Mouse (Mus musculus) brown adipose tissue, adult 24 weeks (tissue): Measurements from ENCODE around the gene Cuta. TPM values are rescaled to one million over a fixed set of nuclear protein-coding genes. Genes with fewer than 3 reads are reported as not detected.
"Not testable (repeated sequence)": the region's sequence is repeated elsewhere in the genome, so short reads cannot be mapped to it uniquely, and the experiment has no call there.

Experiments used
- H3K27ac ChIP-seq: fragments of 200-500 bp; replicated peaks from 2 replicates; pipeline ENCODE4 v1.5.1; 2012; ENCODE audit warnings: low read depth, mild to moderate bottlenecking, low read length
- H3K4me1 ChIP-seq: fragments of 200-500 bp; 2 replicates; pipeline ENCODE4 v1.6.1; 2012; ENCODE audit warnings: low read length, mixed read lengths; ENCODE audit not compliant: control insufficient read depth, insufficient read depth, insufficient read length
- H3K4me3 ChIP-seq: fragments of 200-500 bp; 2 replicates; pipeline ENCODE4 v1.5.1; 2012; ENCODE audit warnings: low read depth, mild to moderate bottlenecking, low read length, moderate library complexity; ENCODE audit not compliant: insufficient read depth
- polyA plus RNA-seq: library from polyadenylated mRNA; stranded (reverse); fragments of >200 nt; gene quantifications from 2 replicates; pipeline ENCODE4 v1.2.4, GENCODE M21; 2012; ENCODE audit not compliant: missing spikeins, insufficient read depth, insufficient read length

The Cuta gene
- polyA plus RNA-seq = 142 and 151 TPM in 2 replicates

DNA sequence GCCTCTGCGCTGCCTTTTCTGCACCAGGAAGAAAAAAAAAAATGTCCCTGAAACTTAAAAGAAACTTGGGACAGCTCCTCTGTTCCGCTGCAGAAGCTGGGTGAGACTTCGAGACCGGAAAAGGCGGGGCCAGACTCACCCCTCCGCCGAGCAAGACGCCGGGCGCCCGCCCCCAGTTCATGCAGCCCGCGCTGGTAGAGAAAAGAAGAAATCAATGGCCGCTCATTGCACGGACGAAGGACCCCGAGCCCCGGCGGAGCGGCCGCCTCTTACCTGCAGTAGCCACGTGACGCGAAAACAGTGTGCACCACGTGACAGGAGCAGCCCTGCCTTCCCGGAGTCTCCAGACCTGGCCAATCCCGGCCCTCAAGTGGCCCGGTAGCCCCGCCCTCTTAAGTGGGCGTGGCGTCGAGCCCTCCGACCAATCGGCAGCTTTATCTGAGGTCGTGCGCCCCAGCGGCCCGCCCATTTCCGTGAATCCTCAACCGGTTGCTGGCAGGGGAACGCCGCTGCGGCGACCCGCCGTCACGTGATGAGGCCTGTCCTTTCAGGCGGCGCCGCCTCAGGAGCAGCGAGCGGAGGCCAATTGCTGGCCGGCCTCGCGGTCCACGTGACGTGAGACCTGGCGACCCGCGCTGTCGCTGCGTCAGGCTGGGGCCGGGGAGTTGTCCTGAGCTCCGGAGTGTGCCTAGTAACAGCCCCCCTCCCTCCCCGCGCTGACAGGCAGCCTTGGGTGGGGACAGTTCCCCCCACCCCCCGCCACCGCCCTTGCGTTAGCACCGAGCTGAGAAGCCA is at the start of gene Cuta:
Gene Cuta (minus strand): TSS at position 392 of the 795 bp plus-strand sequence.
- Histone ChIP-seq H3K4me1 (peaks cover 2% of the 10 kb centered on the region), H3K27ac (peak within 1 kb of the TSS; percentile 72)

DNA sequence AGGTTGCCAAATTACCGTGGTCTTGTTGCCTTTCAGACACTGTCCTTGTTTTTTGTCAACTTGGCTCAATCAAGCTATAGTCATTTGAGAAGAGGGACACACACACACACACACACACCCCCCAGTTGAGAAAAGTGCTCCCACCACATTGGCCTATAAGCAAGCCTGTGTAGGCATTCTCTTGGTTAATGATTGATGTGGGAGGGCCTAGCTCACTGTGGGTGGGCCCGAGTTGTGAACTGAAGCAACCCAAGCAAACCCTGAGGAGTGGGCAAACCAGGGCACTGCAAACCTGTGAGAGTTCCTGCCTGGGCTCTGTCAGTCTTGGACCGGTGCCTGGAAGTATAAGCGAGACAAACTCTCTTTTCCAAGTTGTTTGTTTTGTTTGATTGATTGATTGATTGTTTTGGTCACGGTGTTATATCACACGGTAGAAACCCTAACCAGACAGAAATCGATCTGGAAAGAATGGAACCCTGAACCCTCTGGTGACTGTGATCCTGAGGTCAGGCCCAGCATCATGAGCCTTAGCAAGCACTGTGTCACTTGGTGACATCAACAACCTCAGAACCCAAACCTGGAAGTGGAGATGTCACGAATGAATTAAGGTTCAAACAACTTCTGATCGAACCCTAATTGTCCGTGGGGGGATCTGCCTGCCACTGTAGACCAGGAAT is 46.3 kb upstream of the Cuta start:
- Histone ChIP-seq H3K4me1 (no peaks in the 10 kb centered on the region), H3K27ac (no peak overlapping the region)

More for the DNA sequence above, at the start of gene Cuta:
- H3K4me3 ChIP-seq = peak within 1 kb of the TSS; percentile 82

DNA sequence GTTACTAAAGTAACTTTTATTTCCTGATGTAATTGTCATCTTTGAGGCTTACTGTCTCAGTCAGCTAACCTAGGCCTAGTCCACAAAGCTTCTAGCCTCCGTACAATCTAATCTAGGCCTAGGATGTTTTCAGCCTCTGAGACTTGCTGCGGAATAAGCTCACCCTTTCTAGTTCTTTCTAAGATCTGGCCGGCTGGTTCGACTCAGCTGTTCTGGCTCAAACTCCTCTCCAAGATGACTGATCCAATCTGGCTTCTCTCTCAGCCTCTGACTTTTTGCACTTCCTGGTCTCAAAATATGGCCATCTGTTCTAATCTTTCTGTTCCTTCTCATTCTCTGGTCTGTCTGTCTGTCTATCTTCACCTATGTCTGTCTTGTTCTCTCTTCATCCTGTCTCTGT is 44.0 kb upstream of the Cuta start:
- H3K27ac ChIP-seq = no peak overlapping the region
- H3K4me1 ChIP-seq = no peaks in the 10 kb centered on the region
- H3K4me3 ChIP-seq = no peak overlapping the region

More for the DNA sequence above, 46.3 kb upstream of the Cuta start:
- no peak overlapping the region for H3K4me3 ChIP-seq

DNA sequence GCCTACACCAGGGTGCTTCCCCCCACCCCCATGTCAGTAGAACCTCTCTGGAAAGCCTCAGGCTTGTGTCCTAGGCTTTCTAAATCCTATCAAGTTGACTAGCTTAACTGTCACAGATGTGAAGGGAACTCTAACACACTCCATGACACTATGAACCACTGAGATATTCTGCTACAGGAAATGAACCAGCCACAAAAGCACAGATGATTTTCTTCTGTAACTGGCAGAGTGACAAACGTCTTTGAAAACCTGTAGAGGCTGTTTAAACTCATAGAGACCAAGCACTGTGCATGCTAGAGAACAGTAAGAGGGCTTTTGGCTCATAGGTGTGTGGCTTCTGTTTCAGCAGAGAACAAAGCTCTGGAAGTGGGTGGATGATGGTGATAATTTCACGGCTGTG is 41.7 kb upstream of the Cuta start:
- Histone ChIP-seq H3K27ac (no peak overlapping the region), H3K4me3 (no peak overlapping the region), H3K4me1 (no peaks in the 10 kb centered on the region)

DNA sequence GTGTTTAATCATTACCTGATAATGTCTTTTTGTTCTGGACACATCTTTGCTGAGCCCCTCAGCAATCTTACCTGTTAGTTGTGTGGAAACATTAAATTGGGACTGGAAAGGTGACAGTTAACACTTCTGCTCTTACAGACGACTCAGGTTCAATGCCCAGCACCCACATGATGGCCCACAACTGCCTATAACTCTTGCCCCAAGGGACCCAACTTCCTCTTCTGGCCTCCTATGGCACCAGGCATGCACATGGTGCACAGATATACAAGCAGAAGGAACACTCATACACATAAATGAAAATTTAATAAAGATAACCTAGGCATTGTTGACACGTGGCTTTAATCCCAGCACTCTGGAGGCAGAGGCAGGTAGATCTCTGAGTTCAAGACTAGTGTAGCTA is 40.1 kb upstream of the Cuta start:
- H3K27ac ChIP-seq = no peak overlapping the region
- no peak overlapping the region for H3K4me3 ChIP-seq
- no peaks in the 10 kb centered on the region for H3K4me1 ChIP-seq

DNA sequence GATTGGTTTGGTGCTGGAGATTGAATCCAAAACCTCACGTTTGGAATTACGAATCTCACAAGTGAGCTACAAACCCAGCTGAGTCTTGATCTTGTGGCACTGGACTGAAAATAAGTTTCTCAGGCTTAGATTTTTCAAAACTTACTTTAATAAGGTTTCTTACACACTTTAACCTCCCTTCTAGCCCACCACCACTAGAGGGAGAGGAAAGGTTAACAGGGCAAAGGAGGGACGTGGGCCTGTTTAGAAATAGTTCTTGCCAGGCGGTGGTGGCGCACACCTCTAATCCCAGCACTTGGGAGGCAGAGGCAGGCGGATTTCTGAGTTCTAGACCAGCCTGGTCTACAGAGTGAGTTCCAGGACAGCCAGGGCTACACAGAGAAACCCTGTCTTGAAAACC is 38.0 kb upstream of the Cuta start:
- not testable (repeated sequence) for H3K4me1 ChIP-seq, H3K4me3 ChIP-seq, H3K27ac ChIP-seq

DNA sequence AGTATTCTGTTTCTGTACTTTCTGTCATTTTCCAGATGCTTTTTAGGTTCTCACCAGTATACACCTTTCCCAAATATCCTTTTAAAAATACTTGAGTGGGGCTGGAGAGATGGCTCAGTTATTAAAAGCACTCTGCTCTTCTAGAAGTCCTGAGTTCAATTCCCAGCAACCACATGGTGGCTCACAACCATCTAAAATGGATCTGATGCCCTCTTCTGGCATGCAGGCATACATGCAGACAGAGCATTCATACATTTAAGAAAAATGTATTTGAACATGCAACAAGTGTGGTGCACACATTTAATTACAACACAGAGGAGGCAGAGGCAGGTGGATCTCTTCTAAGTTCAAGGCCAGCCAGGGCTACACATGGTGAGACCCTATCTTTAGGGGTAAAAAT is 36.0 kb upstream of the Cuta start:
- Histone ChIP-seq H3K4me1 (peaks cover 7% of the 10 kb centered on the region), H3K27ac (no peak overlapping the region), H3K4me3 (no peak overlapping the region)

DNA sequence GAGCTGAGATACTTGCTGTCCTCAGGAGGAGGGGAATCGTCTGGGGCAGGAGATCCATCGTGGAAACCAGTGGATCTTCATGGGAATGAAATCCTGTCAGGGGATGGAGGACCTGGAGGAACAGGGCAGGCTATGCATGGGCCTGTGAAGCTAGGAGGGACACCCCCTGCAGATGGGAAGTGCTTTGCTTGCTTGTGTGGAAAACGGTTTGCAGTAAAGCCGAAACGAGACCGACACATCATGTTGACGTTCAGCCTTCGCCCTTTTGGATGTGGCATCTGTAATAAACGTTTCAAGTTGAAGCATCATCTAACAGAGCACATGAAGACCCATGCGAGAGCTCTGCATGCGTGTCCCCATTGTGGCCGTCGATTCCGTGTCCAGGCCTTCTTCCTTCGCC is 35.2 kb upstream of the Cuta start:
- Histone ChIP-seq H3K4me1 (peaks cover 7% of the 10 kb centered on the region), H3K27ac (no peak overlapping the region), H3K4me3 (no peak overlapping the region)

DNA sequence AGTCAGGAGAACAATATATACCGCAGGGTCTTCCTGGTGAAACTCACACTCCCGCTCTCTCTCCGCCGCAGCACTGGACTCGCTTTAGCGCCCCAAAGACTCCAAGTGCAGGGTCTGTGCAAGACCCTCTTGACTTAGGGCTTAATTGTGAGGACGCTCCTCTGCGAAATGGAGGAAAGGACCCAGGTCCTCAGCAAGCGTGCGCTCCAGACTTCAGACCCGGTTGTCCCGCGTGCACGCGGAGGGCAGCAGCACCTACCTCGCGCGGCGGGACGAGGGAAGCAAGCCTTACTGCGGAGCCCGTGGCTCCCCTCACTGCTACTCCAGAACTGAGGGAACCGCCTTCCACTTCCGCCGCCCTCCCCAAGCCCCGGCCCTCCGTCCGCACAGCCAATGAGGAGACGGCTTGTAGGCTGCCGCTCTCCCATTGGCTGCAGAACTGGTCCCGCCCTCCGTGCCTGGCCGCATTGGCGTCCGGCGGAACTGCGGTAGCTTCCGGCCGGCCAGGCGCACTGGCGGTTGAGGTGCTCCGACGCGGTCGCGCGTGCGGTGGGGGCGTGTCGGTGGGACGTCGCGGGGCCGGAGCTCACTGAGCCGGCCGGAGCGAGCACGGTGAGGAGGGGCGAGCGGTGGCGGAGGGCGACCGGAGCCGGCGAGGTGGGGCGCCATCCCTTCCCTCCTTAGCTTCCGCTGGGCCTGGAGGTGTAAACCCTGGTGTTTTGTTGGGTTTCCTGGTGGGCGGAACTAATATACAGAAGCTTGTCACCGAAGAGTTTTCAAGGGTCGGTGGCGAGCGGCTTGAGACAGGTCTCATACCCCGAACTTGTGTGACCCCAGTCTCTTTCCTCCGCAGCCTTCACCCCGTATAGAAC is 33.6 kb upstream of the Cuta start, which contains the start of gene Zbtb9:
Gene Zbtb9 (plus strand): TSS at position 465 of the 872 bp plus-strand sequence.
- Histone ChIP-seq H3K27ac (peak within 1 kb of the TSS; percentile 57), H3K4me3 (peak within 1 kb of the TSS; percentile 88), H3K4me1 (peaks cover 7% of the 10 kb centered on the region)

DNA sequence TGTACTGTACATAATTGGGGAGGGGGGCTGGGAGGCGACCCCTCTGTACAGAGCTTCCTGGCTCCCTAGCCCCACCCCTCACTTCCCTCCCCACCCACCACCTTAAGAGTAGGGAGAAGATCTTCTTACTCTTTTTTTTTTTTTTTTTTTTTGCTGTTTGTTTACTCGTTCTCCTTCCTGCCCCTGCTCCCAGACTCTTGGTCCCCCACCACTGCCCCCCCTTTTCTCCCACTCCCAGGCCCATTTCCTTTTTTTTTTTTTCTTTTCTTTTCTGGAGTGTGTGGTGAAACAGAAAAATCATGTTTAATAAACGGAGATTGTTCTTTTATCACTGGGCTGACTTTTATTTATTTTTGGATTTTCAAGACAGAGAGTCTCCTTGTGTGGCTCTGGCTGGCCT is 32.7 kb upstream of the Cuta start:
- Histone ChIP-seq H3K4me1 (peaks cover 7% of the 10 kb centered on the region), H3K4me3 (peak overlapping the region; percentile 74), H3K27ac (no peak overlapping the region)

DNA sequence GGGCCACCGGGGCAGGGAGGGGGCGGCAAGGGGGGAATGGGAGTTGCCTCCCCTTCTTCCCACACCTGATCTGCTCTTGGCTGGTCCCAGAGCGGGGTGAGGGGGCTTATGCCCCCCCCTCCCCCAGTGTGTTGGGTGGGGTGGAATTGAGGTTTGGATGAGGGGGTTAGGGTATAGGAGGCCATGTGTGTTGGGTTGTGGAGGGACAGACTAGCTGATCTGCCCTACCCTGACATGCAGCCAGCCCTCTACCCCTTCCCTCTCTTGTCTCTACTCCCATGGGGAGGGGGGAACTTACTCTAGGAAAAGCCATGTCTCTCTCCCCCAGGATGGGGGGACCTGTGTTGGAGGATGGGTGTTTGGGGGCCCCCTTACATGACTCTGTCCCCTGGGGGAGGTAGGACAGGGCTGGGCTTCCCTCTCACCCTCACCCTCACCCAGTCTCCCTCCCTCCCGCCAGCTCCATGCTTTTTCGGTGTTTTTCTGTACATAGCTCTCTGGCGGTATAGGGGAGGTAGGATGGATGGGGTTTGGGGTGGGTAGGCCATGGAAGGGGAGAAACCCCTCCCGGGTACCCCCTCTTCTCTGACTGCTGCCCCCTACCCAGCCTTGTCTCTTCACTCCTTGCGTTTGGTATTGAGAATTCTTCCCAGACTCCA is 32.0 kb upstream of the Cuta start:
- Histone ChIP-seq H3K27ac (no peak overlapping the region), H3K4me1 (peaks cover 7% of the 10 kb centered on the region), H3K4me3 (no peak overlapping the region)

DNA sequence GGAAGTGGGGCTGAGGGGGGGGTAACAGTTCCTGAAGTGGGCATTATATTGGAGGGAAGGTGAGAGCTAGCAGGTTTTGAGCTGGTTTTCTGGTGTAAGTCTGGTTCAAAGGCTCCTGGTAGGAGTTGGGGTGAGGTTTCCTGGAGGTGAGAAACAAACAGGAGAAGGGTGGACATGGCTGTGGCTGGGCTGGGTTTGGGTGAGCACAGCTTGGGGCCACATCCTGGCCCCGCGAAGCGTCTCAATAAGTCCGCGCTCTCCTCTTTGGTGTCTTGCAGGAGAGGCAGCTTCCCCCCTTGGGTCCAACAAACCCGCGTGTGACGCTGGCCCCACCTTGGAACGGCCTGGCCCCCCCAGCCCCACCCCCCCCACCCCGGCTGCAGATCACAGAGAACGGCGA is 30.9 kb upstream of the Cuta start:
- H3K4me3 ChIP-seq = no peak overlapping the region
- H3K27ac ChIP-seq = no peak overlapping the region
- H3K4me1 ChIP-seq = peaks cover 7% of the 10 kb centered on the region

DNA sequence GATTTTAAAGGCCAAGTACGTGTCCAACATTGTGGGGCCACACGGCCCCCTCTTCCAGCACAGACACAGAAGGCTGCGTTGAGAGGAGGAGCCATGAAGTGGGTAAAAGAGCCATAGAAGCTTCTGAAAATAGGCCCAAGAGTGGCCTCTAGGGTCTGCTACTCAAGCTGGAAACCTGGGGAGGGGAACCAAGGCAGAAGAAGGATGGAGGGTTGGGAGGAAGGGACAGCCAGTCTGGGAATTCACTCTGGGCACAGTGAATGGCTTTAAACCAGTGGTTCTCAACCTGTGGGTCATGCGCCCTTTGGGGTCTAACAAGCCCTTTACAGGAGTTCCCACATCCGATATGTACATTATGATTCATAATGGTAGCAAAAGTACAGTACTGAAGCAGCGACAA is 29.9 kb upstream of the Cuta start:
- no peak overlapping the region for H3K27ac ChIP-seq
- peaks cover 7% of the 10 kb centered on the region for H3K4me1 ChIP-seq
- no peak overlapping the region for H3K4me3 ChIP-seq

DNA sequence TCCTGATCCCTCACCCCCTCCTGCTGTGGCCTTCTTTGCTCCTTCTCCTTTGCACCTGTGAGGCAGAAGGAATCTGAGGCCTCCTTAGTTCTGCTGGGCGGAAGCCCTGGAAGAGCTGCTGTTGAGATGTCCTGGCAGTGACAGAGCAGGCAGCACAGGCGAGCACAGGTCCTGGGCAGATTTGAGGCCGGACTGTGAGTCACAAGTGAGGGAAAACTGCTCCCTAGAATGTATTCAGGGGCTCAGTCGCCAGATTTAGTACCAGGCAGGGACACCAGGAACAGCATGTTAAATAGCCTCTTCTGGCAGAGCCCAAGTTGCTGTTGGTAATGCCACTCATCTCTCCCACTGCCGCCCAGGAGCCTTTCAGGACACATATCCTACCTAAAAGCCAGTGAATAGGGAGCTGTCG is 28.8 kb upstream of the Cuta start:
- no peak overlapping the region for H3K4me3 ChIP-seq
- no peaks in the 10 kb centered on the region for H3K4me1 ChIP-seq
- H3K27ac ChIP-seq = no peak overlapping the region

DNA sequence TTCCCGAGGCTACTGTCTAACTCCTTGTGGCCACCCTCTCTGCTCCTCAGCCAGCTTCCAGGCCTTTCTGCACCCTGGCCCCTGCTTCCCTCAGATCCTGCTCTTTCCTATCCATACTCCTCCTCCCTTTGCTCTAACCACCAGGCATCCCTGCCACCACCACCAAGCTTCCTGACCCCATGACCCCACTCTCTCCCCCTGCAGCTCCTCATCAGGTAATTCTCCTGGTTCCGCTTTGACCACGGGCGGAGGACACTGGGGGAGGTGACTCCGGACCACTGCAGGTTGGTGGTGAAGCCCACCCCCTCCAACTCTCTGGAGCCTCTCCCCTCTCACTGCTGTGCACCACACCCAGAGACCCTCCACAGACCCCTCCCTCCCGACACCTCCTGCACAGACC is 28.1 kb upstream of the Cuta start:
- Histone ChIP-seq H3K4me3 (no peak overlapping the region), H3K4me1 (no peaks in the 10 kb centered on the region)

More for the DNA sequence above, 28.1 kb upstream of the Cuta start:
- H3K27ac ChIP-seq = no peak overlapping the region
